Mouse (Mus musculus): ENCODE data around the gene Apol9b.
A peak's percentile ranks its signal among the peaks of the same experiment; 100 is the strongest.
"Not testable (repeated sequence)": the region's sequence is repeated elsewhere in the genome, so short reads cannot be mapped to it uniquely, and the experiment has no call there.

The Apol9b gene

GRCm38 (mm10) chr15:77728739-77729138 lies at the start of gene Apol9b:
TSS of gene Apol9b (plus strand) at chr15:77729039.
- not testable (repeated sequence) for DNase-seq (ENCODE audit: extremely low read depth, low read depth, low spot score)

GRCm38 (mm10) chr15:77683944-77684343 lies 44.9 kb upstream of the Apol9b start:
- DNase-seq (ENCODE audit: extremely low read depth, low read depth, low spot score) = not testable (repeated sequence)

- DNase-seq (ENCODE audit: extremely low read depth, low read depth, low spot score) = peak; percentile 1
Observed at GRCm38 (mm10) chr15:77691532-77692311, 37.1 kb upstream of the Apol9b start.

GRCm38 (mm10) chr15:77694687-77695295 lies 34.0 kb upstream of the Apol9b start:
- not testable (repeated sequence) for DNase-seq (ENCODE audit: extremely low read depth, low read depth, low spot score)

- DNase-seq (ENCODE audit: extremely low read depth, low read depth, low spot score) = not testable (repeated sequence)
Observed at GRCm38 (mm10) chr15:77698656-77699055, 30.2 kb upstream of the Apol9b start, which contains the start of gene Apol7e. TSS of gene Apol7e (plus strand) at chr15:77698857.

- DNase-seq (ENCODE audit: extremely low read depth, low read depth, low spot score) = not testable (repeated sequence)
Observed at GRCm38 (mm10) chr15:77705306-77705705, 23.5 kb upstream of the Apol9b start.

- not testable (repeated sequence) for DNase-seq (ENCODE audit: extremely low read depth, low read depth, low spot score)
Observed at GRCm38 (mm10) chr15:77708936-77709335, 19.9 kb upstream of the Apol9b start.

- DNase-seq (ENCODE audit: extremely low read depth, low read depth, low spot score) = not testable (repeated sequence)
Observed at GRCm38 (mm10) chr15:77718240-77718639, 10.6 kb upstream of the Apol9b start.

GRCm38 (mm10) chr15:77721509-77721908 lies 7.3 kb upstream of the Apol9b start:
- DNase-seq (ENCODE audit: extremely low read depth, low read depth, low spot score) = not testable (repeated sequence)

GRCm38 (mm10) chr15:77724208-77724911 lies 4.5 kb upstream of the Apol9b start:
- not testable (repeated sequence) for DNase-seq (ENCODE audit: extremely low read depth, low read depth, low spot score)

GRCm38 (mm10) chr15:77725393-77726020 lies 3.3 kb upstream of the Apol9b start:
- DNase-seq (ENCODE audit: extremely low read depth, low read depth, low spot score) = not testable (repeated sequence)

- not testable (repeated sequence) for DNase-seq (ENCODE audit: extremely low read depth, low read depth, low spot score)
Observed at GRCm38 (mm10) chr15:77727139-77727538, 1.7 kb upstream of the Apol9b start.

GRCm38 (mm10) chr15:77727745-77728144 lies 1.1 kb upstream of the Apol9b start:
- DNase-seq (ENCODE audit: extremely low read depth, low read depth, low spot score) = not testable (repeated sequence)

- no peak for DNase-seq (ENCODE audit: extremely low read depth, low read depth, low spot score)
Observed at GRCm38 (mm10) chr15:77731605-77732004, 2.8 kb downstream of the Apol9b start.

- DNase-seq (ENCODE audit: extremely low read depth, low read depth, low spot score) = not testable (repeated sequence)
Observed at GRCm38 (mm10) chr15:77732851-77733250, 4.0 kb downstream of the Apol9b start.

- DNase-seq (ENCODE audit: extremely low read depth, low read depth, low spot score) = not testable (repeated sequence)
Observed at GRCm38 (mm10) chr15:77733380-77733779, 4.5 kb downstream of the Apol9b start.

- not testable (repeated sequence) for DNase-seq (ENCODE audit: extremely low read depth, low read depth, low spot score)
Observed at GRCm38 (mm10) chr15:77733903-77734302, 5.1 kb downstream of the Apol9b start.

GRCm38 (mm10) chr15:77740511-77741297 lies 11.9 kb downstream of the Apol9b start:
- DNase-seq (ENCODE audit: extremely low read depth, low read depth, low spot score) = no peak

GRCm38 (mm10) chr15:77741556-77741955 lies 12.7 kb downstream of the Apol9b start:
- not testable (repeated sequence) for DNase-seq (ENCODE audit: extremely low read depth, low read depth, low spot score)

GRCm38 (mm10) chr15:77744632-77745031 lies 15.8 kb downstream of the Apol9b start:
- DNase-seq (ENCODE audit: extremely low read depth, low read depth, low spot score) = no peak

Measured in fat pad, adult 2 months (tissue).